Mouse (Mus musculus) myocyte (in vitro differentiated cells): Measurements from ENCODE around the gene Map4k3.

ENCODE experiments used
- E2F4 ChIP-seq: IDR thresholded peaks from one replicate; pipeline ENCODE4 v1.6.1; 2011; ENCODE audit warnings: mild to moderate bottlenecking, control low read depth, moderate library complexity; ENCODE audit not compliant: insufficient read depth
- MAX ChIP-seq: IDR thresholded peaks from one replicate; pipeline ENCODE4 v1.6.1; 2011; ENCODE audit warnings: low read depth, mild to moderate bottlenecking, control low read depth
- POLR2A ChIP-seq: IDR thresholded peaks from one replicate; pipeline ENCODE4 v1.6.1; 2011; ENCODE audit warnings: low read depth, mild to moderate bottlenecking, control low read depth, moderate library complexity; ENCODE audit not compliant: insufficient read length
- POLR2AphosphoS2 ChIP-seq: IDR thresholded peaks from one replicate; pipeline ENCODE4 v1.6.1; 2011; ENCODE audit warnings: low read depth, control low read depth; ENCODE audit not compliant: insufficient read length
- SRF ChIP-seq: IDR thresholded peaks from one replicate; pipeline ENCODE4 v1.6.1; 2011; ENCODE audit warnings: low read depth; ENCODE audit not compliant: control insufficient read depth, insufficient read length
- TCF12 ChIP-seq: IDR thresholded peaks from one replicate; pipeline ENCODE4 v1.6.1; 2011; ENCODE audit warnings: mild to moderate bottlenecking, control low read depth; ENCODE audit not compliant: poor library complexity, insufficient read depth, severe bottlenecking
- TCF3 ChIP-seq: IDR thresholded peaks from one replicate; pipeline ENCODE4 v1.6.1; 2011; ENCODE audit warnings: low read depth, control low read depth; ENCODE audit not compliant: insufficient read length
- USF1 ChIP-seq: IDR thresholded peaks from one replicate; pipeline ENCODE4 v1.6.1; 2011; ENCODE audit warnings: low read depth, mild to moderate bottlenecking, control low read depth, moderate library complexity

GRCm38 (mm10) chr17:80553318-80554270, 174.7 kb downstream of the Map4k3 start:
- no peak for TF ChIP-seq POLR2A
- no peak for TF ChIP-seq TCF3
- TF ChIP-seq E2F4 = no peak
- TF ChIP-seq MAX = no peak
- TF ChIP-seq TCF12 = no peak
- no peak for TF ChIP-seq POLR2AphosphoS2
- TF ChIP-seq SRF = no peak
- no peak for TF ChIP-seq USF1
